Mouse (Mus musculus) ES-Bruce4 (cell line): Measurements from ENCODE around the gene Sat2.

Experiments
- CTCF ChIP-seq: IDR thresholded peaks from one replicate; pipeline ENCODE4 v1.8.1; 2011; ENCODE audit warnings: low read depth, low read length
- POLR2A ChIP-seq: IDR thresholded peaks from one replicate; pipeline ENCODE4 v1.8.1; 2011; ENCODE audit warnings: low read length; ENCODE audit not compliant: insufficient read depth

GRCm38 (mm10) chr11:69622406-69622805, 582 bp downstream of the Sat2 start:
- no peak for TF ChIP-seq CTCF
- TF ChIP-seq POLR2A = no peak
